Mouse (Mus musculus) small intestine, adult 10 weeks (tissue): ENCODE data around the gene Ptpa. TPM values are rescaled to one million over a fixed set of nuclear protein-coding genes. Genes with fewer than 3 reads are reported as not detected.

ENCODE experiments used
- polyA plus RNA-seq: library from polyadenylated mRNA; stranded (reverse); fragments of 350-450 nt; fragmentation: Illumina TruSeq; extraction: RNeasy Lipid Tissue Mini Kit (QIAGEN cat#74804); gene quantifications from one replicate; pipeline ENCODE4 v1.2.3, GENCODE M21; 2014; ENCODE audit warnings: low replicate concordance

Ptpa gene
- 2.2 TPM for polyA plus RNA-seq

GRCm38 (mm10) chr2:30415936-30416648, at the start of gene Ptpa:
Gene Ptpa, plus strand, starts transcription at chr2:30416039.

DNA sequence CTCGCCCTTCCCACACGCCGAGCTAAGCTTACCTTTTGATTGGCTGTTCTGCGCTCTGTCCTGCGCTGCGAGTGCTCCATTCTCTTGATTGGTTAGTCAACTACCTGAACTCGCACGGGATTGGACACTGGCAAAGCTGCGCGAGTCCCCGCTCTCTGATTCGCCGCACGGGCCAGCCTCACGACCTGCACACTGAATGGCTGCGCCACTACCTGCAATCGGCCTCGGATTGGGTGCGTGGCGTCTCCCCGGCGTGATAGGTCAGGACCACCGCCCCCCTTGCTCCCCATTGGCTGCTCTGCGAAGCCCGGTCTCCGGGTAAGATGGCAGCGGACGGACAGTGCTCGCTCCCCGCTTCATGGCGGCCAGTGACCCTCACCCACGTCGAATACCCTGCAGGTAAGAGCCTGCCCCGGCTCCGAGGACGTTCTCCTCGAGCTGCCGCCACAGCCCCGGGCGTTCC, 23.7 kb upstream of the Ptpa start, which contains the start of gene Dolpp1:
Gene Dolpp1, plus strand, starts transcription at position 141 of the 463 bp plus-strand sequence.

GRCm38 (mm10) chr2:30415157-30415935, 493 bp upstream of the Ptpa start, which contains the start of gene Crat:
Gene Crat, minus strand, starts transcription at chr2:30415813.

DNA sequence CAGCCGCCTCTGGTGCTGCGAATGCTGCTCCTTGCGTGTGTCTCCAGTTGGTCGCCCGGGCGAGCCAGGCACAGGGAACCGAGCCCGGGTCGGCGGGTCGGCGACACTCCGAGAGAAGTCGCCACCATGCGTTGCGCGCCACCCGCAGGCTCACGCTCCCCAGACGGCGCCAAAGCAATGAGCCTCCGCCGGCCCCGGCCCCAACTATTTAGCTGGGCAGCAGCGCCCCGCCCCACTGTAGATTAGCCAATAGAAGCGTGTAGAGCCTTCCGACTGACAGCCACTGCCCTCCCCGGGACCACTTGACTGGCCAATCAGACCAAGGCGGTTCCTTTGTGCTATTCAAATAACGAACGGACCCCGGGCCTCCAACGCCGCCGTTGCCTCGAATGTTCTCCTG, 58.2 kb downstream of the Ptpa start, which contains the start of gene Ier5l:
Gene Ier5l, minus strand, starts transcription at position 181 of the 400 bp plus-strand sequence.

Other genes with a start within 250 kb of the Ptpa start
- gene Endog, start 244.5 kb upstream of the Ptpa start, polyA plus RNA-seq: not detected
- 0.30 TPM for gene Spout1, start 237.6 kb upstream of the Ptpa start, polyA plus RNA-seq
- gene Kyat1, start 210.2 kb upstream of the Ptpa start, polyA plus RNA-seq: 0.48 TPM
- 1.5 TPM for gene Lrrc8a, start 178.3 kb upstream of the Ptpa start, polyA plus RNA-seq
- gene Gm28035, start 175.5 kb upstream of the Ptpa start, polyA plus RNA-seq: not detected
- 0.74 TPM for gene Phyhd1, start 149.8 kb upstream of the Ptpa start, polyA plus RNA-seq
- not detected for gene Gm28038, start 135.0 kb upstream of the Ptpa start, polyA plus RNA-seq
- gene Dolk, start 129.7 kb upstream of the Ptpa start, polyA plus RNA-seq: 5.9 TPM
- 6.1 TPM for gene Nup188, start 129.6 kb upstream of the Ptpa start, polyA plus RNA-seq
- 1.0 TPM for gene Sh3glb2, start 56.7 kb upstream of the Ptpa start, polyA plus RNA-seq
- gene Miga2, start 51.8 kb upstream of the Ptpa start, polyA plus RNA-seq: 1.3 TPM
- gene Dolpp1, start 23.8 kb upstream of the Ptpa start, polyA plus RNA-seq: 3.9 TPM
- 14.2 TPM for gene Crat, start 226 bp upstream of the Ptpa start, polyA plus RNA-seq
- gene Ier5l, start 58.2 kb downstream of the Ptpa start, polyA plus RNA-seq: not detected
- gene Cstad, start 179.0 kb downstream of the Ptpa start, polyA plus RNA-seq: not detected